Mouse (Mus musculus): ENCODE results near the gene Ercc6l2.

- TF ChIP-seq CTCF (conservative IDR thresholded peaks at IDR 0.05; ENCODE audit: insufficient read depth, insufficient read length, low read depth, low read length) (no peak), POLR2A (IDR thresholded peaks at IDR 0.05; ENCODE audit: low read depth, low read length) (no peak)
These were observed 102.2 kb downstream of the Ercc6l2 start for GRCm38 (mm10) chr13:63917198-63917767.

All from kidney, adult 2 months (tissue).